Mouse (Mus musculus) kidney, embryonic 16.5 days (tissue): ENCODE results near the gene Zfp746. TPM values are rescaled to one million over a fixed set of nuclear protein-coding genes. Genes with fewer than 3 reads are reported as not detected.
"Not testable (repeated sequence)": the region's sequence is repeated elsewhere in the genome, so short reads cannot be mapped to it uniquely, and the experiment has no call there.

ENCODE experiments used
- ATAC-seq: fragments of 200-750 bp; cut with Nextera tagmentation; 2 replicates; pipeline ENCODE4 v1.8.0; 2017; ENCODE audit warnings: moderate TSS enrichment; ENCODE audit not compliant: low FRiP score, low TSS enrichment
- H3K27ac ChIP-seq: fragments of 300-500 bp; sonication (generic); 2 replicates; pipeline ENCODE4 v1.5.1; 2014; ENCODE audit warnings: low read length
- H3K27me3 ChIP-seq: fragments of 300-500 bp; sonication (generic); 2 replicates; pipeline ENCODE4 v1.6.1; 2014; ENCODE audit warnings: low read length, control low read depth, mixed read lengths; ENCODE audit not compliant: insufficient read depth
- H3K36me3 ChIP-seq: fragments of 300-500 bp; sonication (generic); 2 replicates; pipeline ENCODE4 v1.6.1; 2014; ENCODE audit warnings: low read length, control low read depth, mixed read lengths; ENCODE audit not compliant: insufficient read depth
- H3K4me1 ChIP-seq: fragments of 300-500 bp; sonication (generic); 2 replicates; pipeline ENCODE4 v1.6.1; 2014; ENCODE audit warnings: low read length, control low read depth, mixed read lengths; ENCODE audit not compliant: insufficient read depth
- H3K4me2 ChIP-seq: fragments of 300-500 bp; sonication (generic); replicated peaks from 2 replicates; pipeline ENCODE4 v1.6.1; 2014; ENCODE audit warnings: low read depth, low read length
- H3K4me3 ChIP-seq: fragments of 300-500 bp; sonication (generic); 2 replicates; pipeline ENCODE4 v1.5.1; 2014; ENCODE audit warnings: mild to moderate bottlenecking, low read length
- H3K9ac ChIP-seq: fragments of 300-500 bp; sonication (generic); replicated peaks from 2 replicates; pipeline ENCODE4 v1.6.1; 2014; ENCODE audit warnings: low read length
- H3K9me3 ChIP-seq: fragments of 300-500 bp; sonication (generic); 2 replicates; pipeline ENCODE4 v1.6.1; 2016; ENCODE audit warnings: low read length, control low read depth
- WGBS: fragments of 180-500 bp; shearing (Covaris S2); extraction: QIAGEN DNeasy Blood & Tissue Kit; methylation state at CpG from one replicate; pipeline ENCODE4 v1.1.7; 2014; 5-methylcytosine and 5-hydroxymethylcytosine counted together
- polyA plus RNA-seq: library from polyadenylated mRNA; unstranded; fragments of >200 nt; fragmentation: Nextera tagmentation; extraction: Ambion mirVana; gene quantifications from 2 replicates; pipeline ENCODE4 v1.2.1, GENCODE M21; 2015

Zfp746 gene
- 9.1 and 16.4 TPM in 2 replicates for polyA plus RNA-seq

- Histone ChIP-seq H3K9me3 (no peaks in the 10 kb centered on the region), H3K9ac (peak within 1 kb of the TSS; percentile 98), H3K36me3 (peaks cover 24% of the 10 kb centered on the region), H3K4me3 (peak within 1 kb of the TSS; percentile 87), H3K4me1 (peaks cover 8% of the 10 kb centered on the region; the same call in 1 of the 2 replicates), H3K4me2 (peak within 1 kb of the TSS; percentile 65), H3K27ac (peak within 1 kb of the TSS; percentile 90), H3K27me3 (no peaks in the 10 kb centered on the region)
- peak; percentile 94 for ATAC-seq
- under 1% methylated on average over 52 of the region's 53 CpGs for WGBS
These were observed at the start of gene Zfp746 for GRCm38 (mm10) chr6:48086471-48086878. Zfp746 (minus strand) TSS chr6:48086593.

GRCm38 (mm10) chr6:48121092-48121491 lies 34.7 kb upstream of the Zfp746 start:
- not testable (repeated sequence) for H3K4me2 ChIP-seq, H3K36me3 ChIP-seq, H3K27me3 ChIP-seq, H3K9ac ChIP-seq, ATAC-seq, H3K27ac ChIP-seq, H3K9me3 ChIP-seq, H3K4me3 ChIP-seq, H3K4me1 ChIP-seq
- WGBS = 75% methylated on average over 4 of the region's 4 CpGs

- WGBS = 64% methylated on average over 3 of the region's 3 CpGs
- Histone ChIP-seq H3K36me3 (no peaks in the 10 kb centered on the region), H3K27me3 (no peaks in the 10 kb centered on the region), H3K27ac (no peak overlapping the region), H3K4me2 (no peak overlapping the region), H3K9ac (no peak overlapping the region), H3K9me3 (no peaks in the 10 kb centered on the region), H3K4me1 (no peaks in the 10 kb centered on the region), H3K4me3 (no peak overlapping the region)
- no peak for ATAC-seq
These were observed 29.6 kb upstream of the Zfp746 start for GRCm38 (mm10) chr6:48116036-48116435.

- Histone ChIP-seq H3K4me2 (peak overlapping the region; percentile 65), H3K9me3 (no peaks in the 10 kb centered on the region), H3K9ac (no peak overlapping the region), H3K4me3 (peak overlapping the region; percentile 87), H3K36me3 (peaks cover 17% of the 10 kb centered on the region), H3K4me1 (peaks cover 8% of the 10 kb centered on the region; the same call in 1 of the 2 replicates), H3K27me3 (no peaks in the 10 kb centered on the region), H3K27ac (no peak overlapping the region)
- no peak for ATAC-seq
- WGBS = 44% methylated on average over 14 of the region's 14 CpGs
These were observed 743 bp upstream of the Zfp746 start for GRCm38 (mm10) chr6:48086957-48087715.

GRCm38 (mm10) chr6:48085521-48086404 lies 630 bp downstream of the Zfp746 start:
- ATAC-seq = peak; percentile 93
- H3K4me1 ChIP-seq = peaks cover 8% of the 10 kb centered on the region; the same call in 1 of the 2 replicates
- no peaks in the 10 kb centered on the region for H3K27me3 ChIP-seq
- peak overlapping the region; percentile 87 for H3K4me3 ChIP-seq
- peaks cover 31% of the 10 kb centered on the region for H3K36me3 ChIP-seq
- 2% methylated on average over 69 of the region's 72 CpGs for WGBS
- peak overlapping the region; percentile 65 for H3K4me2 ChIP-seq
- peak overlapping the region; percentile 90 for H3K27ac ChIP-seq
- peak overlapping the region; percentile 98 for H3K9ac ChIP-seq
- no peaks in the 10 kb centered on the region for H3K9me3 ChIP-seq

- H3K4me3 ChIP-seq = no peak overlapping the region
- H3K27me3 ChIP-seq = no peaks in the 10 kb centered on the region
- no peak overlapping the region for H3K4me2 ChIP-seq
- H3K36me3 ChIP-seq = peaks cover 49% of the 10 kb centered on the region
- H3K9me3 ChIP-seq = no peaks in the 10 kb centered on the region
- peaks cover 8% of the 10 kb centered on the region; the same call in 1 of the 2 replicates for H3K4me1 ChIP-seq
- WGBS = 89% methylated on average over 6 of the region's 6 CpGs
- no peak overlapping the region for H3K9ac ChIP-seq
- ATAC-seq = no peak
- H3K27ac ChIP-seq = no peak overlapping the region
These were observed 2.6 kb downstream of the Zfp746 start for GRCm38 (mm10) chr6:48083733-48084191.

- no peak overlapping the region for H3K4me2 ChIP-seq
- H3K36me3 ChIP-seq = peaks cover 65% of the 10 kb centered on the region
- no peak overlapping the region for H3K4me3 ChIP-seq
- peaks cover 8% of the 10 kb centered on the region; the same call in 1 of the 2 replicates for H3K4me1 ChIP-seq
- no peaks in the 10 kb centered on the region for H3K27me3 ChIP-seq
- no peaks in the 10 kb centered on the region for H3K9me3 ChIP-seq
- no peak for ATAC-seq
- H3K27ac ChIP-seq = no peak overlapping the region
- no peak overlapping the region for H3K9ac ChIP-seq
- WGBS = 97% methylated on average over 3 of the region's 3 CpGs
These were observed 4.4 kb downstream of the Zfp746 start for GRCm38 (mm10) chr6:48081952-48082351.

- Histone ChIP-seq H3K4me1 (peaks cover 8% of the 10 kb centered on the region; the same call in 1 of the 2 replicates), H3K27me3 (no peaks in the 10 kb centered on the region), H3K36me3 (peaks cover 69% of the 10 kb centered on the region), H3K27ac (no peak overlapping the region), H3K4me2 (no peak overlapping the region), H3K9ac (no peak overlapping the region), H3K9me3 (no peaks in the 10 kb centered on the region), H3K4me3 (no peak overlapping the region)
- 94% methylated on average over 5 of the region's 5 CpGs for WGBS
- ATAC-seq = no peak
These were observed 5.4 kb downstream of the Zfp746 start for GRCm38 (mm10) chr6:48081021-48081420.

GRCm38 (mm10) chr6:48073316-48073715 lies 13.1 kb downstream of the Zfp746 start:
- Histone ChIP-seq H3K4me2 (no peak overlapping the region), H3K4me1 (no peaks in the 10 kb centered on the region), H3K9me3 (no peaks in the 10 kb centered on the region), H3K9ac (no peak overlapping the region), H3K27ac (no peak overlapping the region), H3K27me3 (no peaks in the 10 kb centered on the region), H3K36me3 (peaks cover 42% of the 10 kb centered on the region), H3K4me3 (no peak overlapping the region)
- ATAC-seq = no peak
- 81% methylated on average over 5 of the region's 5 CpGs for WGBS
